Mouse (Mus musculus) megakaryocyte, embryonic 14.5 days (primary cell): ENCODE data around the gene Pbld2. TPM values are rescaled to one million over a fixed set of nuclear protein-coding genes. Genes with fewer than 3 reads are reported as not detected.

Experiments used
- H3K27me3 ChIP-seq: replicated peaks from 2 replicates; pipeline ENCODE3; 2012; ENCODE audit warnings: inconsistent platforms
- H3K36me3 ChIP-seq: replicated peaks from 2 replicates; pipeline ENCODE3; 2012; ENCODE audit warnings: low read length, inconsistent platforms, mixed read lengths
- H3K4me1 ChIP-seq: 2 replicates; pipeline ENCODE4 v1.6.1; 2012; ENCODE audit warnings: inconsistent platforms
- H3K4me3 ChIP-seq: replicated peaks from 2 replicates; pipeline ENCODE3; 2012; ENCODE audit warnings: moderate library complexity, mild to moderate bottlenecking, inconsistent platforms
- H3K9me3 ChIP-seq: 2 replicates; pipeline ENCODE4 v1.6.1; 2012; ENCODE audit warnings: inconsistent platforms
- FLI1 ChIP-seq: IDR thresholded peaks from 2 replicates; pipeline ENCODE4 v1.6.1; 2012; ENCODE audit warnings: low read length, inconsistent platforms, mixed read lengths
- GATA1 ChIP-seq: IDR thresholded peaks from 3 replicates; pipeline ENCODE4 v1.6.1; 2012; ENCODE audit warnings: mixed read lengths, low read length, inconsistent platforms, borderline replicate concordance
- polyA plus RNA-seq: library from polyadenylated mRNA; stranded (reverse); fragments of >175 nt; gene quantifications from 2 replicates; pipeline ENCODE4 v1.2.3, GENCODE M21; 2012; ENCODE audit warnings: low replicate concordance; ENCODE audit not compliant: insufficient read depth

Pbld2 gene
- polyA plus RNA-seq, 1 experiment = 0.74 TPM

GRCm38 (mm10) chr10:63023121-63023748, 880 bp upstream of the Pbld2 start:
- H3K4me3 ChIP-seq = peak overlapping the region; percentile 98
- H3K4me1 ChIP-seq = peaks cover 41% of the 10 kb centered on the region
- TF ChIP-seq GATA1 = no peak
- no peak for TF ChIP-seq FLI1
- H3K9me3 ChIP-seq = peaks cover 6% of the 10 kb centered on the region
- H3K36me3 ChIP-seq = peaks cover 7% of the 10 kb centered on the region
- H3K27me3 ChIP-seq = no peaks in the 10 kb centered on the region

GRCm38 (mm10) chr10:63024580-63024910, 430 bp downstream of the Pbld2 start:
- TF ChIP-seq GATA1 (no peak), FLI1 (no peak)
- H3K36me3 ChIP-seq = peaks cover under 1% of the 10 kb centered on the region
- peaks cover 38% of the 10 kb centered on the region for H3K4me1 ChIP-seq

GRCm38 (mm10) chr10:63025016-63025415, 901 bp downstream of the Pbld2 start:
- Histone ChIP-seq H3K4me1 (peaks cover 38% of the 10 kb centered on the region), H3K4me3 (peak overlapping the region; percentile 98), H3K27me3 (no peaks in the 10 kb centered on the region), H3K36me3 (no peaks in the 10 kb centered on the region), H3K9me3 (peaks cover 8% of the 10 kb centered on the region)
- TF ChIP-seq FLI1 (no peak), GATA1 (no peak)

More at GRCm38 (mm10) chr10:63024580-63024910, 430 bp downstream of the Pbld2 start:
- Histone ChIP-seq H3K9me3 (peaks cover 8% of the 10 kb centered on the region), H3K27me3 (no peaks in the 10 kb centered on the region), H3K4me3 (peak overlapping the region; percentile 98)

- no peaks in the 10 kb centered on the region for H3K36me3 ChIP-seq
- peaks cover 2% of the 10 kb centered on the region for H3K27me3 ChIP-seq
- H3K4me3 ChIP-seq = peak overlapping the region; percentile 7
- peaks cover 8% of the 10 kb centered on the region for H3K9me3 ChIP-seq
- peaks cover 33% of the 10 kb centered on the region for H3K4me1 ChIP-seq
- TF ChIP-seq GATA1 (no peak), FLI1 (no peak)
These were observed 1.4 kb downstream of the Pbld2 start for GRCm38 (mm10) chr10:63025491-63026011.

- Histone ChIP-seq H3K27me3 (peaks cover 2% of the 10 kb centered on the region), H3K4me3 (no peak overlapping the region), H3K36me3 (no peaks in the 10 kb centered on the region), H3K4me1 (peaks cover 26% of the 10 kb centered on the region), H3K9me3 (peaks cover 8% of the 10 kb centered on the region)
- TF ChIP-seq FLI1 (no peak), GATA1 (no peak)
These were observed 2.2 kb downstream of the Pbld2 start for GRCm38 (mm10) chr10:63026156-63026794.

GRCm38 (mm10) chr10:63026795-63027160, 2.7 kb downstream of the Pbld2 start:
- Histone ChIP-seq H3K4me3 (no peak overlapping the region), H3K4me1 (peaks cover 21% of the 10 kb centered on the region), H3K27me3 (peaks cover 2% of the 10 kb centered on the region), H3K9me3 (peaks cover 8% of the 10 kb centered on the region), H3K36me3 (no peaks in the 10 kb centered on the region)
- TF ChIP-seq GATA1 = no peak
- no peak for TF ChIP-seq FLI1

GRCm38 (mm10) chr10:63027376-63028161, 3.5 kb downstream of the Pbld2 start:
- peaks cover 8% of the 10 kb centered on the region for H3K9me3 ChIP-seq
- H3K4me1 ChIP-seq = peaks cover 21% of the 10 kb centered on the region
- TF ChIP-seq GATA1 (no peak), FLI1 (no peak)
- peaks cover 2% of the 10 kb centered on the region for H3K27me3 ChIP-seq
- no peaks in the 10 kb centered on the region for H3K36me3 ChIP-seq
- no peak overlapping the region for H3K4me3 ChIP-seq

- Histone ChIP-seq H3K4me3 (no peak overlapping the region), H3K27me3 (peaks cover 2% of the 10 kb centered on the region), H3K4me1 (peaks cover 21% of the 10 kb centered on the region), H3K9me3 (peaks cover 8% of the 10 kb centered on the region), H3K36me3 (no peaks in the 10 kb centered on the region)
- TF ChIP-seq FLI1 (no peak), GATA1 (no peak)
These were observed 4.3 kb downstream of the Pbld2 start for GRCm38 (mm10) chr10:63028396-63028795.

GRCm38 (mm10) chr10:63032267-63032666, 8.2 kb downstream of the Pbld2 start:
- Histone ChIP-seq H3K4me1 (peaks cover 16% of the 10 kb centered on the region), H3K9me3 (peaks cover 8% of the 10 kb centered on the region), H3K27me3 (peaks cover 4% of the 10 kb centered on the region), H3K4me3 (no peak overlapping the region), H3K36me3 (no peaks in the 10 kb centered on the region)
- TF ChIP-seq GATA1 (no peak), FLI1 (no peak)
